Mouse (Mus musculus): ENCODE measurements around the gene Zan.

Gene Zan

DNA sequence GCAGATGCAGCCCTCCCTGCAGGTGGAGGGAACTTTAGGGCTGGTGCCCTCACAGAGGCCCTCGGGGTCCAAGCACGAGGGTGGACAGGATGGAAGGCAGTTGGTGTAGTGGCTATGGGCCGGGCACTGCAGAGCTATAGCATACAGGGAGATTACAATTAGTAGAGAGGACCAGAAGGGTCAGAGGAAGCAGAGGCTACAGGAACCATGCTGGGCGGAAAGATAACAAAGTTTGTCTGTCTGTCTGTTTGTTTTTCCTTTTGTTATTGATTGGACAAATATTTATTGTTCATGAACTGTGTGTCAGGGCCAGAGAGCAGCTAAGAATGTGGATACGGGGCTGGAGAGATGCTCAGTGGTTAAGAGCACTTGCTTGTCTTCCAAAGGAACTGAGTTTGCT lies 62.6 kb downstream of the Zan start:
- no peak for DNase-seq (ENCODE audit: low spot score)

DNA sequence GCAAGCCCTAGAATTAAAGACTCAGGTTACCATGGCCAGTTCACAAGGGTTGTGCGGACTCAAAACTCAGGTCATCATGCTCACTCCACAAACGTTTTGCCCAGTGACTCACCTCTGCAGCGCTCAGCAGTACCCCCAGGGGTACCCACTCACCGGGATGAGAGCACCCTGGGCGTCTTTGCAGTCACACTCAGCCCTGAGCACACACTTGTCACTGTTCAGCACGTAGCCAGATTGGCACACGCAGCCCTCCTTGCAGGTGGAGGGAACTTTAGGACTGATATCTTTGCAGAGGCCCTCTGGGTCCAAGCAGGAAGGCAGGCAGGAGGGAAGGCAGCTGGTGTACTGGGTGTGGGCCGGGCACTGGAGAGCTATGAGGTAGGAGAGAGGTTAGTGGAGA lies 65.6 kb downstream of the Zan start:
- DNase-seq (ENCODE audit: low spot score) = no peak

DNA sequence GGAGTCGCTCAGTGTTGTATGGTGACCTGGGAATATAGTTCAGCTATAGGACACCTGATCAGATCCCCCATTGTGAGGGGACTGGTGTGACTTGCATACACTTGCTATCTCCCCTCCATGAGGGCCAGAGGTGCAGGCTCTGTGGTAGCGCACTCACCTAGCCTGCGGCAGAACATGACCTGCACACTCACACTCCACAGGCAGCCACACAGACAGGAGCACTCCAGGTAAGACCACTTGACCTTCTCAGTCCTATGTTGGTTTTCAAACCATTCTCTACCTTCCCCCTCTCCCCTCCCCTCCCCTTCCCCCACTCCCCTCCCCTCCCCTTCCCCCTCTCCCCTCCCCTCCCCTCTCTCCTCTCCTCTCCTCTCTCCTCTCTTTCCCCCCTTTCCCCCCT lies 66.3 kb downstream of the Zan start:
- no peak for DNase-seq (ENCODE audit: low spot score)

DNA sequence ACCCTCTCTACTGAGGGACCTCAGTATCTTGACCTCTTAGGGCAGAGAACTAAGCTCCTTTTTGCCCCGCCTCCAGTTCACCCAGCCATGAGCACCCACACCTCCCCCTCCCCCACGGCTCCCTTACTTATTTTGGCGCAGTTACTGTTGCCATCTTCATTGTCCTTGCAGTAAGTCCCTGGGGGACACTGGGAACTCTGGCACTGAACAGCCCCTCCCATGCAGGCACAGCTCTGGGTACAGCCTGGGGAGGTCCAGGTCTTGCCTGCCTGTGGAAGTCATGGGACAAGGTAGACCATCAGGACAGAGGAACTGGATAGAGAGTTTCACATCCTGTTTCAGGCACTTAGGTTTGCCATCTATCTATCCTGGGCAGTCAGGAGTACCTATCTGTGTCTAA lies 66.8 kb downstream of the Zan start:
- DNase-seq (ENCODE audit: low spot score) = peak; percentile 54

DNA sequence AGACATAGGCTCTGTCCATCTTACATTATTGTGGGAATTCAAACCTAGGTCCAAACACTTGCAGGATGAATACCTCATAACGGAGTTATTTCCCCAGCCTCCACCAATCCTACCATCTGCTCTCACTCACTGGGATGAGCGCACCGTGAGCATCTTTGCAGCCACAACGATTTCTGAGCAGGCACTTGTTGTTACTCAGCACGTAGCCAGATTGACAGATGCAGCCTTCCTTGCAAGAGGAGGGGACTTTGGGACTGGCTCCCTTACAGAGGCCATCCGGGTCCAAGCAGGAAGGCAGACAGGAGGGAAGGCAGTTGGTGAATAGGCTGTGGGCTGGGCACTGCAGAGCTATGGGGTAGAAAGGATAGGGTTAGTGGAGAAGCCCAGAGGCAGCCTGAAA lies 67.4 kb downstream of the Zan start:
- DNase-seq (ENCODE audit: low spot score) = no peak

DNA sequence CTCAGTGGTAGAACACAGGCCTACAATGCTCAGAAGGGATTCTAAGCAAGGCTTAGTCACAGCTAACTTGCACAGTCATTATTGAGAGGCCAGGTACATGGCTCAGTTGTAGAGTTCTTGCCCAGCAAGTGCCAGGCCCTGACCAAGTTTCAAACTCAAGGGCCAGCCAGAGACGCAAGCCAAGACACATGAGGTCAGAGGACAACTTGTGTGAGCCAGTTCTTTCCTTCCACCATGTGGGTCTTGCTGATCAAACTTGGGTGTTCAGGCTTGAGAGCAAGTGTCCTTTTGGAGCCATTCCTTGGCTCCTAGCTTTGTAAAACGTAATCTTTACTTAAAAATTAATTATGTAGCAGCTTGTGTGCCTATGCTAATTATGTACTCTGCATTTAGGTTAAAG lies 72.8 kb downstream of the Zan start:
- DNase-seq (ENCODE audit: low spot score) = peak; percentile 92

DNA sequence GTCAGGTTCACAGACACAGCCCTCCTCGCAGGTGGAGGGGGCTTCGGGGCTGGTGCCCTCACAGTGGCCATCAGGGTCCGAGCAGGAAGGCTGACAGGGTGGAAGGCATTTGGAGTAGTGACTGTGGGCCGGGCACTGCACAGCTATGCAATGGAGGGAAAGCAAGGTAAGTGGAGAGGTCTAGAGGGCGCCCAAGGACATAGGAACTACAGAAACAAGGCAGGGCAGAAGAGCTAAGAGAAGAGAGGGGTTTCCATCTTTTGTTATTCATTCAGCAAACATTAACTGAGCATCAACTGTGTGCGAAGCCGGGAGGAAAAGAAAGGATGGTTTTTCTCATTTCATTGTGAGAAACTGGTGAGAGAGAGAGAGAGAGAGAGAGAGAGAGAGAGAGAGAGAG lies 82.4 kb downstream of the Zan start:
- no peak for DNase-seq (ENCODE audit: low spot score)

DNA sequence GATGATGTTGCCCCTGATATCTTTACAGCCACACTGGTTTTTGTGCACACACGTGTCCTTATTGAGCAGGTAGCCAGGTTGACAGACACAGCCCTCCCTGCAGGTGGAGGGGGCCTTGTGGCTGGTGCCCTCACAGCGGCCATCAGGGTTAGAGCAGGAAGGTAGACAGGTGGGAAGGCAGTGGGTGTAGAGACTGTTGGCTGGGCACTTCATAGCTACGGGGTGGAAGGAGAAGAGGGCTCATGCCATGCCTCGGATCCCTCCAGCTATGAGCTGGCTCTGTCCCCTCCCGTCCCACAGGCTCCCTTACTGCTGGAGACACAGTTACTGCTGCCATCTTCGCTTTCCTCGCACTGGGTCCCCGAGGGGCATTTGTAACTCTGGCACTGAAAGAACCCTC lies 85.2 kb downstream of the Zan start:
- no peak for DNase-seq (ENCODE audit: low spot score)

DNA sequence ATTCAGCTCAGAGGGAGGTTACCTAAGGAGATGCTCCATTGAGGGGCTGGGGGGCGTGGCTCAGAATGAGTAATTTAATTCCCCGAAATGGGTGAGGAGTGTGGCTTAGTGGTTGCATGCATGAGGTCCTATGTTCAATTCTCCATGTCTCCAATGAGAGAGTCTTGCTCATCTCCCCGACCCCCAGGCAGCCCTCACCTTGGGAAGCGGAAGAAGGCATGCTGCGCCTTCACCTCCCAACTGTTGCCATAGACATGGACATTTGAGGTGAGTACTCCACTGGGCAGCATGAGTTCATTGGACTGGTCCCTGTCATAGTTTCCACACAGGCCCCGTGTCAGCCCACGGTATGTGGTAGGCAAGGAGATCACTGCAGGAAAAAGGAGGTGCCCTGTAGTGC lies 90.2 kb downstream of the Zan start:
- no peak for DNase-seq (ENCODE audit: low spot score)

DNA sequence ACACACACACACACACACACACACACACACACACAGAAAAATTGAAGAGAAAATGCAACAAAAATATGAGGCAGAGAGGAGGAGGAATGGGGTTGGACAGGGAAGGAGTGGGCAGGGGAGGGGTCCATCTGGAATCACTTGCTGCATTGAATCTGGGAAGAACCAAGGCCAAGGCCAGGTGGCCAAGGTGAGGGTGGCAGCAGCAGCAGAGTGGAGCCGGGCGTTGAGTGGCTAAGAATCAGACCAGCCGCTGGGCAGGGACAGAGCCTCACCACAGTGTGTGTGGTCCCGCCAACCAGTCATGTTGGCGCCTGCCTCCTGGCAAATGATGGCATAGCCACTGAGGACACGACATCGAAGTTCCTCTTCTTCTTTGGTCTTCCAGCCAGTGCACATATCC lies 93.4 kb downstream of the Zan start:
- DNase-seq (ENCODE audit: low spot score) = no peak

DNA sequence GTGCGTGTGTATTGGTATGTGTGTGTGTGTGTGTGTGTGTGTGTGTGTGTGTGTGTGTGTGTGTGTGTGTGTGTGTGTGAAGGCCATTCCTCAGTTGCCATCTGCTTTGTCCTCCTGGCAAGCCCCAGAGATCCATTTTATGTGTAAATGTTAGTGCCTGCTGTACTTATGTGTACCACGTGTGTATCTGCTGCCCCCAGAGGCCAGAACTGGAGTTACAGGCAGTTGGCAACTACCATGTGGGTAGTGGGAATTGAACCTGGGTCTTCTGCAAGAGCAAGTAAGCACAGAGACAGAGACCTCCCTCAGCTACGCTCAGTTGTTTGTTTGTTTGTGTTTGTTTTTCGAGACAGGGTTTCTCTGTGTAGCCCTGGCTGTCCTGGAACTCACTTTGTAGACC lies 95.7 kb downstream of the Zan start:
- DNase-seq (ENCODE audit: low spot score) = peak; percentile 60

DNA sequence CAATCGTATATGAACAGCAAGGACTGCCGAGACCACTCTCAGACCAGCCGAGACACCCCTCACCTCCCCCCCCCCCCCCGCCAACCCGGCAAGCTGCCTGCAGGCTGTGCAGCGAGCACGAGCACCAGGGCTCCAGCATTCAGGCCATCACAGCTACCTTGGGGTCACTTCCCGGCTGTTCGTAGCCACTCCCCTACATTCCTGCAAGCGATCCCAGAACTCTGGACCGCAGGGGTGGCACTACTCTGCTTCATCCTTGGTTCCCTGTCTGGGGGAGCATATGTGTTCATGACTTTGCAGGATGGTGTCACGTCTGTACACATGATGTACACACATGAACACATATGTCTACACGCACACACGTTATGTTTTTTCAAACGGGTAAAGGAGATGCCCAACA lies 99.3 kb downstream of the Zan start:
- no peak for DNase-seq (ENCODE audit: low spot score)

DNA sequence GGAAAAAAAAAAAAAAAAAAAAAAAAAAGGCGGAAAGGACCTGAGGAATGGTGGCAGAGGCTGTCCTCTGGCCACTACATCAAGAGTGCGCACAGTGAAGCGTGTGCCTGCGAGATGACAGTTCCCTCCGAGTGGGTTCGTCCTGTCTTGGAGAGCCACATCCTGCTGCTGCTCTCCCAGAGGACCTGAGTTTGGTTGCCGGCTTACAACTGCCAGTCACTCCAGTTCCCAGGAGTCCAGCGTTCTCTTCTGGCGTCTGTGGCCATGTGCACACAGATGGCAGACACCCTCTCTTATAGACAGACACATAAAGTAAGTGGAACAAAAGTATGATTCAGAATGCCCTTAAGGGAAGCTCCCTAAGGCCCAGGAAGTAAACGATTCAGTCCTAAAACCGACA lies 99.7 kb downstream of the Zan start:
- DNase-seq (ENCODE audit: low spot score) = no peak

DNA sequence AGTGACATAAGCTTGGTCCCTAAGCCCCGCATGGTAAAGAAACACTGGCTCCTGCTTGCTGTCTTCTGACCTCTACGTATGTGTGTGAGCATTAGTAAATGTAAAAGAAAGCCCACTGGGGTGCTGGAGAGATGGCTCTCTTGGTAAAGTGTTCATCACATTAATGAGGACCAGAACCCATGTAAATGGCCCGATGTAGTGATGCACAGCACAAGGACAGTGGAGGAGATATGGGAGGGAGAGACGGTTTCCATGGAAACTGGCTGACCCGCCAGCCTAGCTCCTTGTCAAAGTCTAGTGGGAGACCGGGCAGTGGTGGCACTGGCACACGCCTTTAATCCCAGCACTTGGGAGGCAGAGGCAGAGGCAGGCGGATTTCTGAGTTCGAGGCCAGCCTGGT lies 100.1 kb downstream of the Zan start:
- DNase-seq (ENCODE audit: low spot score) = no peak

DNA sequence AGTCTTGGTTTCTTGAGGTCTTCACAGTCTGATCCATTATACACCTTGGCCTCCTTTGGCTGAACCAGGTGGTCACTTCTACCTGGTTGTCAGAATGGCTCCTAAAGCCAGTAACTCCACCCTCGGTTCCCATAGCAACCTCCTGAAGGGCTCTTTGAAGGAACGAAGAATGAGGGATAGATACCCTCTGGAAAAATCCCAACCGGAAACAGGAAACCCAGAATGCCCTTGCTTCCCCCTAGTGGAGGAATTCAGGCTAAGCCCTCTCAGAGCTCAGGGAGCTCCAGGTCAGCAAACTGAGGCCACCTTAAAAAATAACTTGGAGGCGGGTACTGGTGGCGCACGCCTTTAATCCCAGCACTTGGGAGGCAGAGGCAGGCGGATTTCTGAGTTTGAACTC lies 100.7 kb downstream of the Zan start:
- peak; percentile 40 for DNase-seq (ENCODE audit: low spot score)

DNA sequence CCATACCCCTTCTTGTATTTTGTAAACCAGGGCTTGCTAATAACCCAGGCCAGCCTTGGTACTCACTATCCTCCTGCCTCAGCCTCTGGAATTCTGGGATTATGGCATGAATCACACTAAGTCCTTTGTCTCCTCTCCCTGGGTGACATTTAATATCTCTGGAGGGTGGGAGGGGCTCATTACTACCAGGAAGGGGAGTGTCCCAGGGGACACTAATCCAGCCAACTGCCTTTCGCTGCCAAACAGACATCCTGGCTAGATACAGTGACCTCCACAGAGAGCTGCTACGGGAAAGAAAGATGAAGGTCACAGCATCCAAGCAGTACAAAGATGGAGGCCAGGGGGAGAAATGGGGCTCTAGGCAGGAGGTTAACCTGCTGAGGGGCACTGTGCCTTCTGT lies 101.2 kb downstream of the Zan start:
- peak; percentile 34 for DNase-seq (ENCODE audit: low spot score)

DNA sequence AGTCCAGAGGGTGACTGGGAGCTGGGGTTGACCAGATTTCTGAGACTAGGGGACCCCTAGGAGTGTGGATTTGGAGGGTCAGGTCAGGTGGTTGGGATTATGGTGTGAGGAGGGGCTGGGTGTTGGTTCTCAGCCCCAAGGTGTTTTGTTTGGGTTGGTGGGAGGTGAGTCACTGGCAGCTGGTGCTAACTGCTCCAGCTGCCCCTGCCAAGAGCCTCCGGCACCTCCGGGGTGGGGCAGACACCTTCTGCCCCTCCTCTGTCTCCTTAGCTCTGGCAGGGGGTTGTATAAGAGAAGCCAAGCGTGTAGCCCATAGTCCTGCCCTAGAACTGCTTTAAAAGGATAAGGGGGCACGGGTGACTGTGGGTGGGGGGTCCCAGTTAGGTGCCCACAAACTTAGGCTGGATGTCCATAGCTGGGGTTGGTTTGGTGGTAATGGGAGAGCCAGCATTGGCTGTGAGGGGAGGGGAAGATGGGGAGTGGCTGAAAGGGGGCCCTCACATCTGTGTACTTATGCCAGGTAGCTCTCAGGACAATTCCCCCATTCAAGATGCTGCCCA lies 102.3 kb downstream of the Zan start:
- DNase-seq (ENCODE audit: low spot score) = no peak

DNA sequence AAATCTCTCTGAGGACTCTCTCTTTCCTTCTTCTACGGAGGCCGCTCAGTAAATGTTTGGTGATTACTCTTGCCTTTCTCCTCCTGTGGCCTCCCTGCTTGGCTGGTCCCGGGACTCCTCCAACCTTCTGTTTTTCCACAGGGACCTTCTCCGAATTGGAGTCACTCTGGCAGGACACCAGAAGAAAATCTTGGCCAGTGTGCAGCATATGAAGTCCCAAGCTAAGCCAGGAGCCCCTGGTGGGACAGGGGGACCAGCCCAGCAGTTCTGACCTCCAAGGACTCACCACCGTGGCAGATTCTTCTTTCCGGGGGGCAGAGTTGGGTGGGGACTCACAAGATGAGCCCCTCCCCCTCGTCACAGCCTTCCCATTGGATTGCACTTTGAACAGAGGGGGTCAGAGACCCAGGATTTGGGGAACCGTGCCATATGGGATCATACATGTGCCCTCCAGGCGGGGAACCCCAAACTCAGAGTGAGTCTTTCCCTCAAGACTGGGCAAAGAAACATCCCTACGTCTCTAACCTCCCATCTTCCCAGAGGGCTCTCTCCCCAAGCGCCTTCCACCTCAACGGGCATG lies 103.4 kb downstream of the Zan start:
- no peak for DNase-seq (ENCODE audit: low spot score)

DNA sequence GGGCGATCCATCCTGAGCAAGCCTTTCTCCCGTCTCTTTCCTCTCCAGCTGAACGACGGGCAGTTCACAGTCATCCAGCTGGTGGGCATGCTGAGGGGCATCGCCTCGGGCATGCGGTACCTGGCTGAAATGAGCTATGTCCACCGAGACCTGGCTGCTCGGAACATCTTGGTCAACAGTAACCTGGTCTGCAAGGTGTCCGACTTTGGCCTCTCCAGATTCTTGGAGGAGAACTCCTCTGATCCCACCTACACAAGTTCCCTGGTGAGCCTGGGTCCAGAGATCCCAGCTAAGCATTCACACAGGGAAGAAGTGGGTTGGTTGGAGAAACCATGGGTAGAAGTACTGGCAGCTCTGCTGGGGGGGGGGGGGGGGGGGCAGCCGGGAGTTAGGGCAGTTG lies 107.2 kb downstream of the Zan start:
- no peak for DNase-seq (ENCODE audit: low spot score)

DNA sequence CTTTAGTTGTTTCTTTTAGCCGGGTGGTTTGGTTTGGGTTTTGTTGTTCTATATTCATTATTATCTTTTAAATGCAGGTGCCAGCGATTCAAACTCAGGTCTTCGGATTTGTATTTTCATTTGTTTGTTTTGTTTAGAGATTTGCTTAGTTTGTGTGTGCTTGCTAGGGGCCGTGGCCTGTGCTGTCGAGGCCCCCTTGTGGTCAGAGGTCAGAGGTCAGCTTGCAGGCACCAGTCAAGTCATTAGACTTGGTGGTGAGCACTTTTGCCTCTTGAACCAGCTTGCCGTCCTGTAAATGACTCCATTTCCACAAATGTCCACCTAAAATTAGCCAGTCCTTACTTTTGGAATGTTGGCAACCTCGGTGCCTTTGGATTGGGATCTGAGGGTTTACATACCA lies 118.5 kb downstream of the Zan start:
- no peak for DNase-seq (ENCODE audit: low spot score)

DNA sequence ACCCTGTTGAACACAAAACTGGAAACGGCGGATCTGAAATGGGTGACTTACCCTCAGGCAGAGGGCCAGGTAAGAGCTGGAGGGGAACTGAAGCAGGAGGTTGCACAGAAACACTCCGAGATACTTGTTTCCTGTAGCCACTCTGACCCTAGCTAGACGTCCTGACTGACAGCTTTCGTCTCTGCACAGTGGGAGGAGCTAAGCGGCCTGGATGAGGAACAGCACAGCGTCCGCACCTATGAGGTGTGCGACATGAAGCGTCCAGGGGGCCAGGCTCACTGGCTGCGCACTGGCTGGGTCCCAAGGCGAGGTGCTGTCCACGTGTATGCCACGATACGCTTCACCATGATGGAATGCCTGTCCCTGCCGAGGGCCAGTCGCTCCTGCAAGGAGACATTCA lies 122.8 kb downstream of the Zan start:
- no peak for DNase-seq (ENCODE audit: low spot score)

DNA sequence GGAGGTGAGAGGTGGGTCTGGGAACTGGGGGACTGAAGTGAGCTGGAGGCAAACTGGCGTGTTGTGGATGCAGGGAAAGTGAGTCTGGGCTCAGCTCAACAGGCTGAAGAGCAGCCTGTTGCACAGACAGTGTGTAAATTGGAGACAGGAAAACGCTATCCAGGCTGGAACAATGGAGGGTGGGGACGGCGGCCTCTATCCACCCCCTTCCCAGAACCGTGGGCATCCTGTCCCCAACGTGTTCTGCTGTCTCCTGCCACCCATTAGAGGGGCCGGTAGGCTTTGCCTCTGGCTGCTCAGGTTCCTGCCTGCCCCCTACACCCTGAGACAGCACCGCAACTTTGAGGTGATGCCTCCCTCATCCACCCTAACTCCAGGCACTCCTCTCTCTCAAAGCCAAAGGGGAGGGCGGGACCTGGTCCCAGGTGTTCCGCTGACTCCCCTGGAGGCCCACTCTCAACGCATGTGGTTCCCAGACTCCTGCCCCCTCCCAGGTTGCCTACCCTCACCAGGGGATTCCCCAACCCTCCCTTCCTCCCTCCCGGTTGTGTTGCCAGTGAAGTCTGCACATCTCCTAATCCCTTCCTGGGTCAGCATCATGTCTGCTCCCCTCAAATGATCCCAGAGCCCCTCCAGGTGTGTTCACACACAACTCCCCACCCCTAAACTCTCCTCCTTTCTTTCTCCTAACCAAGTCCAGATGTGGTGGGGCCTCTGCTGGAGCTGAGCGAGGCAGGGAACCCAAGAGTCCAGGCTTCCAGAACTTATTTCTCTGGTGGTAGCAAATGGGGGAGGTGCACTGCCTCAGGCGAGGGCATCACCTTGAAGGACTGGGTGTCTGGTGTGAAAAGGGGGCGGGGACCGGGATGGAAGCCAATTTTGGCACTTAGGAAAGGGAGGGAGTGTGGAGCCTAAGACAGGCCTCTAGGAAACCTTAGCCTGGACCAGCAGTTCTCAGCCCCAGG lies 124.6 kb downstream of the Zan start:
- DNase-seq (ENCODE audit: low spot score) = peak; percentile 38

DNA sequence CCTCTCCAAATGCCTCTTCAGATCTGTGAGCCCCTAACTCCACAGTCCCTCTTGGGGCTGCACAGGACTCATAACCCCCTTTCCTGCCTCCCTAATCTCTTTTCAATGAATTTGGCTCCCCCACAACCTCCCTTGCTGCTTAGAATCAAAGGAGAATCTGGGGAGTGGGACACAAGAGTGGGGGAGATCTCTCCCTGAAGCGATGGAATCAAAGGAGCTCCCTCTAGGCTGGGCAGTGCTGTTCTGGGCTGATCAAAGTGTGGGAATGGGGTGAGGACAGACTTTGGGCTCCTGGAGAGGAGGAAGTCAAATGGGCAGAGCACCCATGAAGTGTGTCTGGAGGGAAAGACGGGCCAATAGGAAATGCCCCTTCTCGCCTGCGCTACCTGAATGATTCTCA lies 125.5 kb downstream of the Zan start:
- DNase-seq (ENCODE audit: low spot score) = no peak

DNA sequence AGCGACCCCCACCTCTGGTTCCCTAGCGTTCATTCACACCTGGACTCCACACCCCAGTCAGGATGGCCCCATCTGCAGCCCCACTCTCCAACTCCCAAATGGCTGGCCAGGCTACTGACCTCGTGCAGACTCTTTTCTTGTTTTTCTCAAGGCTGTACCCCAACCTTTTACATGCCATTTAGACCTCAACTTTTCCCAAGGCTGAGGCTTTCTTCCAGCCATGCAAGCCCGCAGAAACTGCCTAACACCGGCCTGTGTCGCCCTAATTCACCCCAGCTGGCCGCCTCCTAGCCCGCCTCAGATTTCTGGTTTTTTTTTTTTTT lies 125.8 kb downstream of the Zan start:
- DNase-seq (ENCODE audit: low spot score) = peak; percentile 50
